Mouse (Mus musculus): ENCODE data around the gene Rnf208.

- TF ChIP-seq CEBPB (IDR thresholded peaks at IDR 0.05; ENCODE audit: low read depth): no peak
- no peak for TF ChIP-seq CTCF (IDR thresholded peaks at IDR 0.05; ENCODE audit: control insufficient read depth, insufficient read depth, insufficient read length)
- TF ChIP-seq MAX (IDR thresholded peaks at IDR 0.05): no peak
- no peak for TF ChIP-seq USF1 (IDR thresholded peaks at IDR 0.05; ENCODE audit: low read depth)
- no peak for TF ChIP-seq MYOG (IDR thresholded peaks at IDR 0.05; ENCODE audit: control insufficient read depth, extremely low read depth, insufficient read length)
- no peak for TF ChIP-seq FOSL1 (IDR thresholded peaks at IDR 0.05; ENCODE audit: insufficient read depth, low read length, poor library complexity, severe bottlenecking)
These were observed 4.5 kb upstream of the Rnf208 start for GRCm38 (mm10) chr2:25237522-25237921.

Data from C2C12 (cell line).